Mouse (Mus musculus): ENCODE measurements around the gene Runx2. TPM values are rescaled to one million over a fixed set of nuclear protein-coding genes. Genes with fewer than 3 reads are reported as not detected.

Runx2 gene
- polyA plus RNA-seq, 1 experiment from 2014 or later, result 2.2 TPM

DNA sequence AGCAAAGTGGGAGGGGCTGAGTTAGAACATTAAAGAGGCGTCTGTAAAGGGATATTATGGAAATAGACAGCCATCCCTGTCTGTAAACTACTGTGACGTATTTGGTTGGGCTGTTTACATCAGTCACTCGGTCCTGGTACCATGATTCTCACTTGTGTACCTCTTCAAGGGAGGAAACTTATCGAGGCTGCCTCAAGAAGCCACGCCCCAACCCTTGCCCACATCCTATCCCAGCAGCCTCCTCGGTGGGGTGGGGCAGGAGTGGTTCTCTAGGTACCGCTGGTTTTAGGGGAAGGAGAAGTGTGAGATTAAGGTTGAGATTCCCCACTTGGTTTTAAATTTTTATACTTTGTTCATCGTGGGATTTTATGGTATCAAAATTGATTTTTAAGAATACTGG lies 69.2 kb downstream of the Runx2 start:
- H3K36me3 ChIP-seq (ENCODE audit: control insufficient read depth, insufficient read depth, low read length), result no peaks in the 10 kb centered on the region
- H3K4me1 ChIP-seq (replicated peaks; ENCODE audit: control insufficient read depth, insufficient read depth, low read length), result no peaks in the 10 kb centered on the region
- no peak overlapping the region for H3K4me3 ChIP-seq (ENCODE audit: low read depth, low read length)
- H3K27me3 ChIP-seq (ENCODE audit: control insufficient read depth, insufficient read depth, low read length), result no peaks in the 10 kb centered on the region
- ATAC-seq (replicated peaks; ENCODE audit: low FRiP score) (no peak), DNase-seq (ENCODE audit: low spot score) (no peak)
- no peak overlapping the region for H3K27ac ChIP-seq (ENCODE audit: low read depth, low read length)
- H3K9ac ChIP-seq (ENCODE audit: low read length), result no peak overlapping the region
- H3K9me3 ChIP-seq (ENCODE audit: control insufficient read depth, low read length), result no peaks in the 10 kb centered on the region
- no peak overlapping the region for H3K4me2 ChIP-seq (ENCODE audit: low read depth, low read length, severe bottlenecking)
- WGBS, result 89% methylated on average over 8 of the region's 8 CpGs

DNA sequence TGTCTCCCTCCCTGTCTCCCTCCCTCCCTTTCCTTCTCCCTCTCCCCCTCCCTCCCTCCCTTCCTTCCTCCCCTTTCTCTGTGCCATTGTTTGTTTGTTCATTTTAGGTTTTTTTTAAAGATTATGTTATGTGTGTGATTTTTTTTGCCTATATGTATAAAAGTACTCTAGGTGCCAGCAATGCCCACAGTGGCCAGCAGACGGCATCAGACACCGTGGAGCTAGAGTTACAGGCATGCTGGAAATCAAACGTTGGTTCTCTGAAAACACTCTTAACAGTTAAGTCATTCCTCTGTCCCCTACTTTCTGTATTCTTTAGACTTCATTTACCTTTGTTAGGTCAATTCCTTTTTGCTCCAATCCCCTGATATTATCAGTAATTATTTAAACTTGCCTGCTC lies 70.8 kb downstream of the Runx2 start:
- 73% methylated on average over 3 of the region's 3 CpGs for WGBS
- ATAC-seq (replicated peaks; ENCODE audit: low FRiP score), result no peak
- Histone ChIP-seq H3K27me3 (ENCODE audit: control insufficient read depth, insufficient read depth, low read length) (peaks cover 8% of the 10 kb centered on the region), H3K9me3 (ENCODE audit: control insufficient read depth, low read length) (no peaks in the 10 kb centered on the region), H3K27ac (ENCODE audit: low read depth, low read length) (no peak overlapping the region), H3K4me1 (replicated peaks; ENCODE audit: control insufficient read depth, insufficient read depth, low read length) (no peaks in the 10 kb centered on the region), H3K4me2 (ENCODE audit: low read depth, low read length, severe bottlenecking) (no peak overlapping the region), H3K9ac (ENCODE audit: low read length) (no peak overlapping the region), H3K36me3 (ENCODE audit: control insufficient read depth, insufficient read depth, low read length) (no peaks in the 10 kb centered on the region), H3K4me3 (ENCODE audit: low read depth, low read length) (no peak overlapping the region)
- no peak for DNase-seq (ENCODE audit: low spot score)

- WGBS, result 86% methylated on average over 9 of the region's 9 CpGs
- no peak overlapping the region for H3K9ac ChIP-seq (ENCODE audit: low read length)
- H3K4me3 ChIP-seq (ENCODE audit: low read depth, low read length), result no peak overlapping the region
- no peaks in the 10 kb centered on the region for H3K36me3 ChIP-seq (ENCODE audit: control insufficient read depth, insufficient read depth, low read length)
- no peak overlapping the region for H3K4me2 ChIP-seq (ENCODE audit: low read depth, low read length, severe bottlenecking)
- H3K9me3 ChIP-seq (ENCODE audit: control insufficient read depth, low read length), result no peaks in the 10 kb centered on the region
- ATAC-seq (replicated peaks; ENCODE audit: low FRiP score) (no peak), DNase-seq (ENCODE audit: low spot score) (no peak)
- no peaks in the 10 kb centered on the region for H3K4me1 ChIP-seq (replicated peaks; ENCODE audit: control insufficient read depth, insufficient read depth, low read length)
- H3K27me3 ChIP-seq (ENCODE audit: control insufficient read depth, insufficient read depth, low read length), result peaks cover 22% of the 10 kb centered on the region
- H3K27ac ChIP-seq (ENCODE audit: low read depth, low read length), result no peak overlapping the region
Measured at GRCm38 (mm10) chr17:44742246-44742645, 72.4 kb downstream of the Runx2 start.

- peaks cover 8% of the 10 kb centered on the region; the same call in 1 of the 2 replicates for H3K4me1 ChIP-seq (replicated peaks; ENCODE audit: control insufficient read depth, insufficient read depth, low read length)
- no peak overlapping the region for H3K4me2 ChIP-seq (ENCODE audit: low read depth, low read length, severe bottlenecking)
- peak; percentile 52 for DNase-seq (ENCODE audit: low spot score)
- H3K9ac ChIP-seq (ENCODE audit: low read length), result no peak overlapping the region
- no peaks in the 10 kb centered on the region for H3K36me3 ChIP-seq (ENCODE audit: control insufficient read depth, insufficient read depth, low read length)
- no peak overlapping the region for H3K27ac ChIP-seq (ENCODE audit: low read depth, low read length)
- no peaks in the 10 kb centered on the region for H3K9me3 ChIP-seq (ENCODE audit: control insufficient read depth, low read length)
- H3K27me3 ChIP-seq (ENCODE audit: control insufficient read depth, insufficient read depth, low read length), result peaks cover 48% of the 10 kb centered on the region
- no peak for ATAC-seq (replicated peaks; ENCODE audit: low FRiP score)
- under 1% methylated on average over 17 of the region's 22 CpGs for WGBS
- no peak overlapping the region for H3K4me3 ChIP-seq (ENCODE audit: low read depth, low read length)
Measured at GRCm38 (mm10) chr17:44738121-44738637, 76.4 kb downstream of the Runx2 start.

- whole genome bisulfite sequencing, result under 1% methylated on average over 33 of the region's 33 CpGs
- H3K4me2 ChIP-seq (ENCODE audit: low read depth, low read length, severe bottlenecking), result peak overlapping the region; percentile 20; the same call in 1 of the 2 replicates
- no peak overlapping the region for H3K27ac ChIP-seq (ENCODE audit: low read depth, low read length)
- H3K36me3 ChIP-seq (ENCODE audit: control insufficient read depth, insufficient read depth, low read length), result no peaks in the 10 kb centered on the region
- peak; percentile 60 for DNase-seq (ENCODE audit: low spot score)
- no peak overlapping the region for H3K9ac ChIP-seq (ENCODE audit: low read length)
- peaks cover 52% of the 10 kb centered on the region for H3K27me3 ChIP-seq (ENCODE audit: control insufficient read depth, insufficient read depth, low read length)
- no peaks in the 10 kb centered on the region for H3K9me3 ChIP-seq (ENCODE audit: control insufficient read depth, low read length)
- peaks cover 8% of the 10 kb centered on the region; the same call in 1 of the 2 replicates for H3K4me1 ChIP-seq (replicated peaks; ENCODE audit: control insufficient read depth, insufficient read depth, low read length)
- ATAC-seq (replicated peaks; ENCODE audit: low FRiP score), result no peak
- H3K4me3 ChIP-seq (ENCODE audit: low read depth, low read length), result no peak overlapping the region
Measured at GRCm38 (mm10) chr17:44737275-44738120, 77.1 kb downstream of the Runx2 start.

GRCm38 (mm10) chr17:44735991-44736561 lies 78.5 kb downstream of the Runx2 start:
- ATAC-seq (replicated peaks; ENCODE audit: low FRiP score), result peak; percentile 77
- H3K27ac ChIP-seq (ENCODE audit: low read depth, low read length), result no peak overlapping the region

DNA sequence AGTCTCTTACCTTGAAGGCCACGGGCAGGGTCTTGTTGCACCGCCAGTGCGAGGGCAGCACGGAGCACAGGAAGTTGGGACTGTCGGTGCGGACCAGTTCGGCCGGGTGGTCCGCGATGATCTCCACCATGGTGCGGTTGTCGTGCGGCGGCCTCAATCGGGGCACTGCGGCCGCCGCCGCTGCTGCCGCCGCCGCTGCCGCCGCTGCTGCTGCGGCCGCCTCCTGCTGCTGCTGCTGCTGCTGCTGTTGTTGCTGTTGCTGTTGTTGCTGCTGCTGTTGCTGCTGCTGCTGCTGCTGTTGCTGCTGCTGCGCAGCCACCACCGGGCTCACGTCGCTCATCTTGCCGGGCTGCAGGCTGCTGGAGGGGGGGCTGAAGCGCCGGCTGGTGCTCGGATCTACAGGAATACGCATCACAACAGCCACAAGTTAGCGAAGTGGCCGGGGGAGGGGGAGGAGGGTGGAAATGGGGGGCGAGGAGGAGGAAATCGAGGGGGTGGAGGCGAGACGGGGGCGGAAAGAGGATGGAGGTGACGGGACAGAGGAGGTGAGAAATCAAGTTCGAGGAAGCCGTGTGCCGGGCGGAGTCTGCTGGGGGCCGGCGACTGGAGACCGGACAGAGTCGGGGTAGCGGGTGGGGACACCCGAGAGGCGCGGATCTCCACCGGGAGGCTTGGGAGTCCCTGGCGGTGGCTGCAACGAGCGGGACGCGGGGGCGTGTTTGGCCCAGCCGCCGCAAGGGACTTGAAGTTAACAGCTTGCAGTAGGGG lies 79.2 kb downstream of the Runx2 start:
- Histone ChIP-seq H3K27ac (ENCODE audit: low read depth, low read length) (no peak overlapping the region), H3K4me2 (ENCODE audit: low read depth, low read length, severe bottlenecking) (peak overlapping the region; percentile 77), H3K9me3 (ENCODE audit: control insufficient read depth, low read length) (no peaks in the 10 kb centered on the region), H3K4me3 (ENCODE audit: low read depth, low read length) (peak overlapping the region; percentile 55), H3K4me1 (replicated peaks; ENCODE audit: control insufficient read depth, insufficient read depth, low read length) (peaks cover 8% of the 10 kb centered on the region; the same call in 1 of the 2 replicates), H3K27me3 (ENCODE audit: control insufficient read depth, insufficient read depth, low read length) (peaks cover 57% of the 10 kb centered on the region), H3K36me3 (ENCODE audit: control insufficient read depth, insufficient read depth, low read length) (no peaks in the 10 kb centered on the region), H3K9ac (ENCODE audit: low read length) (peak overlapping the region; percentile 63)
- WGBS, result under 1% methylated on average over 62 of the region's 64 CpGs
- ATAC-seq (replicated peaks; ENCODE audit: low FRiP score) (peak; percentile 17), DNase-seq (ENCODE audit: low spot score) (peak; percentile 82)

More at GRCm38 (mm10) chr17:44735991-44736561, 78.5 kb downstream of the Runx2 start:
- H3K36me3 ChIP-seq (ENCODE audit: control insufficient read depth, insufficient read depth, low read length), result no peaks in the 10 kb centered on the region
- peaks cover 57% of the 10 kb centered on the region for H3K27me3 ChIP-seq (ENCODE audit: control insufficient read depth, insufficient read depth, low read length)
- peak overlapping the region; percentile 63 for H3K9ac ChIP-seq (ENCODE audit: low read length)
- DNase-seq (ENCODE audit: low spot score), result peak; percentile 85
- H3K4me2 ChIP-seq (ENCODE audit: low read depth, low read length, severe bottlenecking), result peak overlapping the region; percentile 77
- WGBS, result under 1% methylated on average over 46 of the region's 73 CpGs
- H3K4me3 ChIP-seq (ENCODE audit: low read depth, low read length), result peak overlapping the region; percentile 55
- no peaks in the 10 kb centered on the region for H3K9me3 ChIP-seq (ENCODE audit: control insufficient read depth, low read length)
- H3K4me1 ChIP-seq (replicated peaks; ENCODE audit: control insufficient read depth, insufficient read depth, low read length), result peaks cover 8% of the 10 kb centered on the region; the same call in 1 of the 2 replicates

GRCm38 (mm10) chr17:44734501-44735222 lies 79.9 kb downstream of the Runx2 start:
- Histone ChIP-seq H3K27ac (ENCODE audit: low read depth, low read length) (no peak overlapping the region), H3K4me1 (replicated peaks; ENCODE audit: control insufficient read depth, insufficient read depth, low read length) (peaks cover 8% of the 10 kb centered on the region; the same call in 1 of the 2 replicates), H3K27me3 (ENCODE audit: control insufficient read depth, insufficient read depth, low read length) (peaks cover 57% of the 10 kb centered on the region), H3K36me3 (ENCODE audit: control insufficient read depth, insufficient read depth, low read length) (no peaks in the 10 kb centered on the region), H3K4me3 (ENCODE audit: low read depth, low read length) (peak overlapping the region; percentile 55), H3K9me3 (ENCODE audit: control insufficient read depth, low read length) (no peaks in the 10 kb centered on the region), H3K9ac (ENCODE audit: low read length) (peak overlapping the region; percentile 63), H3K4me2 (ENCODE audit: low read depth, low read length, severe bottlenecking) (peak overlapping the region; percentile 77)
- ATAC-seq (replicated peaks; ENCODE audit: low FRiP score) (peak; percentile 23), DNase-seq (ENCODE audit: low spot score) (peak; percentile 81)
- under 1% methylated on average over 47 of the region's 48 CpGs for WGBS
